Mouse (Mus musculus): Measurements from ENCODE around the gene Olfr382. TPM values are rescaled to one million over a fixed set of nuclear protein-coding genes. Genes with fewer than 3 reads are reported as not detected.
"Not testable (repeated sequence)": the region's sequence is repeated elsewhere in the genome, so short reads cannot be mapped to it uniquely, and the experiment has no call there.

The Olfr382 gene
- total RNA-seq (2021), result not detected
- long read RNA-seq, experiment 1, result 0 reads
- long read RNA-seq, experiment 2, result 0 reads

DNA sequence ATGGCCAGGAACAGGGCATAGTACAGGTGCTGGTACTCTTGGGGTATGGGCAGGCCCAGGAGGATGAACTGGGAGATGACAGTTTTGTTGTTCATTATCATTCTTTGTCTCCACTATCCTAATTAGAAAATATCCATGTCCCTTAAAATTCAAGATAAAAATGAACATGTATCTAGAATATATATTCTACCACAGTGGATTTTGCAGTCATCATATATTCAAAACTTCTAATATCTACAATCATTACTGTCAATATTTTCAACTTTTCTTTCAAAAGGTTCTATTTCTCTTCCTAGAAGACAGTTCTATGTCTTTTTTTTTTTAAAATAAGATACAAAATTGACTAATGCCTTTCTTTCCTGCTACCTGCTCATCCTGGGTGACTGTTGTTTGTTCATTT, at the start of gene Olfr382:
Gene Olfr382, minus strand, starts transcription at position 101 of the 400 bp plus-strand sequence.
- DNase-seq, result no peak

DNA sequence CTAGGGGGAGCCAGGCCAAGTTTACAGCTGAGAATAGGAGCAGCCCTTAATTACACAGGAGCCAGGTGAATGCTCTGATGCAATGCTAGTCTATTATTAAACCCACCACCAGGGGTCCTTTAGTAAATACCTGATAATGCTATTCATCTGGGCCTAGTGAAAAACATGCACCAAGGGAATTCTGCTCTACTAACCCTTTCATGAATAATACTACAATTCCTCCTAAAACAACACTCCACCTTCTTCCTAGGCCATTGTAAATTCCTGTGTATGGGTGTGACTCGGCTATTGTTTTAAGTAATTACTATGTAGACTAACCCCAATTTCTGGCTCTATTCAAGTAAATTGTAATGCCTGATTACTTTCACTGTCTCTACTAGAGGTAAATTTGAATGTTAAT, 12.0 kb upstream of the Olfr382 start:
- not testable (repeated sequence) for DNase-seq

DNA sequence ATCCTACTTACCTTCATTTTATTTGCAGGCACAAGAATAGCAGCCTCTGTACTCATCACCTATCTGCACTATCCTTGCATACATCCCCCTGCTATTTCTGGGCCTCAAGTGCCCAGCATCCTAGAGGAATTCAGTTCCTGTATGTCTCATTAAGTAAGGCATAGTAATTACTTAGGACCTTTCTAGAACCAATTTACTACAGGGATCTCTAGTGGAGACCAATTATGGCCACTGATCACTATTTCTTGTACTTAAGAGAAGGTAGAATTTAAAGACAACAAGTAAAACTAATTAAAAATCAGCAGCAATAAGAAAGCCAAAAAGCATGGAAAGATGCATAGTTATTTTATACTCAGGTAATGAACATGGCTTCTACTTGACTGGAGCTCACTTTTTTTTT, 25.5 kb downstream of the Olfr382 start, which contains the start of gene Olfr381:
Gene Olfr381, minus strand, starts transcription at position 101 of the 400 bp plus-strand sequence.
- no peak for DNase-seq

Other genes with a start within 250 kb of the Olfr382 start
- under 1 TPM; 0.05 to 0.07 TPM for gene Trpv3, start 249.8 kb downstream of the Olfr382 start, total RNA-seq (2021)
- 1 to 10 TPM; 1.5 to 2.2 TPM for gene Aspa, start 187.6 kb downstream of the Olfr382 start, total RNA-seq (2021)
- gene Gm49340, start 187.5 kb downstream of the Olfr382 start, total RNA-seq (2021), result not detected
- gene Spata22, start 187.5 kb downstream of the Olfr382 start, total RNA-seq (2021), result not detected
- not detected for gene Olfr20, start 166.4 kb downstream of the Olfr382 start, total RNA-seq (2021)
- not detected for gene Olfr376, start 146.0 kb downstream of the Olfr382 start, total RNA-seq (2021)
- not detected for gene Olfr1, start 117.6 kb downstream of the Olfr382 start, total RNA-seq (2021)
- gene Olfr378, start 88.7 kb downstream of the Olfr382 start, total RNA-seq (2021), result not detected
- not detected for gene Olfr380, start 59.7 kb downstream of the Olfr382 start, total RNA-seq (2021)
- not detected for gene Olfr381, start 25.6 kb downstream of the Olfr382 start, total RNA-seq (2021)
- not detected for gene Olfr385, start 75.8 kb upstream of the Olfr382 start, total RNA-seq (2021)
- not detected for gene Olfr384, start 81.4 kb upstream of the Olfr382 start, total RNA-seq (2021)
- not detected for gene Zfp735, start 171.6 kb upstream of the Olfr382 start, total RNA-seq (2021)

Measured in gastrocnemius, postnatal 10 days (tissue).